Mouse (Mus musculus): ENCODE results near the gene Ccdc27.

DNA sequence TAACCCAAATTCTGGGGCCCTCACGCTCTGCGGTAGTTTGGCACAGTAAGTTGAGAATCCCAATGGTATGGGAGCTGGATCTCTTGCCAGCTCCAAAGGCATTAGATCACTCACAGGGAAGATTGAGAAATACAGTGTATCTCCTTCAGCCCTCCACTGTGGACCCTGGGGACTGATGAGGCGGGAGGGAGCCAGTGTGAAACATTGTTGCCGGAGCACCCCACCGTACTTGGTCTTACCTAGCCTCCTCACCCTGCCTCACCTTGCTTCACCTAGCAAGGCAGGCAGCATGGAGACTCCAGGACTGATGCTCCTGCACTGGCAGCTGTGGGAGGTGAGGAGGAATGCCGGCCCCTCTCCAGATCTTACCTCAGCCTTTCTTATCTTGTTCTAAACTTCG lies 13.0 kb upstream of the Ccdc27 start:
- TF ChIP-seq POLR2AphosphoS5 (IDR thresholded peaks at IDR 0.05; ENCODE audit: borderline replicate concordance, low read depth, low read length) (no peak), BHLHE40 (IDR thresholded peaks at IDR 0.05; ENCODE audit: borderline replicate concordance, low read depth, low read length) (no peak), RCOR1 (IDR thresholded peaks at IDR 0.05; ENCODE audit: low read depth, low read length) (no peak), MAFK (IDR thresholded peaks at IDR 0.05; ENCODE audit: borderline replicate concordance, low read depth, low read length) (no peak), CTCF (IDR thresholded peaks at IDR 0.05 in 2 of 3, conservative IDR thresholded peaks at IDR 0.05 in 1 of 3; ENCODE audit: control insufficient read depth in 1 of 3, insufficient read depth in 1 of 3, low read depth in 2 of 3, low read length in 3 of 3, poor library complexity in 1 of 3, severe bottlenecking in 1 of 3) (no peak), POLR2A (IDR thresholded peaks at IDR 0.05; ENCODE audit: control insufficient read depth in 1 of 2, insufficient read depth in 1 of 2, low read depth in 1 of 2, low read length in 2 of 2, poor library complexity in 1 of 2) (no peak), ZC3H11A (IDR thresholded peaks at IDR 0.05; ENCODE audit: low read depth, low read length) (no peak), USF2 (IDR thresholded peaks at IDR 0.05; ENCODE audit: borderline replicate concordance in 1 of 2, insufficient read depth in 1 of 2, low read depth in 1 of 2, low read length in 2 of 2) (no peak), TBP (IDR thresholded peaks at IDR 0.05; ENCODE audit: low read depth, low read length) (no peak), POLR2AphosphoS2 (IDR thresholded peaks at IDR 0.05; ENCODE audit: low read length) (no peak), MAZ (IDR thresholded peaks at IDR 0.05; ENCODE audit: low read depth, low read length) (no peak)
